Mouse (Mus musculus): Measurements from ENCODE around the gene Cnksr1. TPM values are rescaled to one million over a fixed set of nuclear protein-coding genes. Genes with fewer than 3 reads are reported as not detected.
"Not testable (repeated sequence)": the region's sequence is repeated elsewhere in the genome, so short reads cannot be mapped to it uniquely, and the experiment has no call there.

The Cnksr1 gene
- total RNA-seq (2022), result under 1 TPM; 0.17 to 0.65 (median 0.46) TPM

GRCm38 (mm10) chr4:134238279-134238651, at the start of gene Cnksr1:
Gene Cnksr1 (minus strand): TSS chr4:134238399.
- DNase-seq, result peak; percentile 75

- DNase-seq, result peak; percentile 70
These were observed 49.4 kb upstream of the Cnksr1 start, which contains the start of gene Pdik1l for GRCm38 (mm10) chr4:134287575-134288025. Gene Pdik1l (minus strand): TSS chr4:134287895.

GRCm38 (mm10) chr4:134287168-134287564, 49.0 kb upstream of the Cnksr1 start:
- peak; percentile 91 for DNase-seq

- peak; percentile 19 for DNase-seq
These were observed 48.3 kb upstream of the Cnksr1 start for GRCm38 (mm10) chr4:134286226-134287167.

- no peak for DNase-seq
These were observed 46.7 kb upstream of the Cnksr1 start for GRCm38 (mm10) chr4:134284942-134285341.

GRCm38 (mm10) chr4:134273417-134274345, 35.5 kb upstream of the Cnksr1 start:
- DNase-seq, result no peak

- no peak for DNase-seq
These were observed 34.7 kb upstream of the Cnksr1 start for GRCm38 (mm10) chr4:134272731-134273416.

- DNase-seq, result no peak
These were observed 33.8 kb upstream of the Cnksr1 start for GRCm38 (mm10) chr4:134271979-134272378.

- not testable (repeated sequence) for DNase-seq
These were observed 31.4 kb upstream of the Cnksr1 start for GRCm38 (mm10) chr4:134269622-134270021.

GRCm38 (mm10) chr4:134268102-134268655, 30.0 kb upstream of the Cnksr1 start:
- DNase-seq, result no peak

- no peak for DNase-seq
These were observed 27.8 kb upstream of the Cnksr1 start for GRCm38 (mm10) chr4:134265860-134266585.

GRCm38 (mm10) chr4:134263191-134263590, 25.0 kb upstream of the Cnksr1 start:
- DNase-seq, result peak; percentile 50

GRCm38 (mm10) chr4:134258354-134258753, 20.2 kb upstream of the Cnksr1 start:
- no peak for DNase-seq

- DNase-seq, result no peak
These were observed 19.2 kb upstream of the Cnksr1 start for GRCm38 (mm10) chr4:134257198-134258009.

GRCm38 (mm10) chr4:134256407-134257197, 18.4 kb upstream of the Cnksr1 start:
- no peak for DNase-seq

- DNase-seq, result no peak
These were observed 17.7 kb upstream of the Cnksr1 start for GRCm38 (mm10) chr4:134255854-134256253.

GRCm38 (mm10) chr4:134254835-134255234, 16.6 kb upstream of the Cnksr1 start:
- no peak for DNase-seq

GRCm38 (mm10) chr4:134253722-134254324, 15.6 kb upstream of the Cnksr1 start, which contains the start of gene Grrp1:
Gene Grrp1 (minus strand): TSS chr4:134254106.
- no peak for DNase-seq

Data from adrenal gland, adult 8-10 months (tissue).